Mouse (Mus musculus) left cerebral cortex, adult 2 months (tissue): ENCODE data around the gene Slc39a3. TPM values are rescaled to one million over a fixed set of nuclear protein-coding genes. Genes with fewer than 3 reads are reported as not detected.

ENCODE experiments used
- DNase-seq, 2 experiments: peaks; one replicate each; pipeline ENCODE4 v3.0.0; 2021 to 2022; ENCODE audit warnings: low spot score in 2 of 2, mixed read lengths in 1 of 2; ENCODE audit errors: extremely low spot score in 1 of 2
- H3K27ac ChIP-seq: fragments of 200-600 bp; 2 replicates; pipeline ENCODE4 v1.8.1; 2022
- H3K4me3 ChIP-seq: fragments of 200-600 bp; 2 replicates; pipeline ENCODE4 v1.8.1; 2022
- CTCF ChIP-seq: fragments of 200-600 bp; IDR thresholded peaks from 2 replicates; pipeline ENCODE4 v1.8.1; 2022; ENCODE audit warnings: antibody characterized with exemption, mild to moderate bottlenecking, moderate library complexity
- intact Hi-C: fragments of 180-260 bp; cut with DNase I; formaldehyde crosslinking; loops from one replicate; pipeline ENCODE4 v1.15.1; 2025
- total RNA-seq, 2 experiments: library from RNA; stranded (reverse); gene quantifications; 2 replicates each; pipeline ENCODE4 v1.2.3; 2021

The Slc39a3 gene
- total RNA-seq, 2 experiments from 2014 or later: 61.3 to 62.5 TPM

DNA sequence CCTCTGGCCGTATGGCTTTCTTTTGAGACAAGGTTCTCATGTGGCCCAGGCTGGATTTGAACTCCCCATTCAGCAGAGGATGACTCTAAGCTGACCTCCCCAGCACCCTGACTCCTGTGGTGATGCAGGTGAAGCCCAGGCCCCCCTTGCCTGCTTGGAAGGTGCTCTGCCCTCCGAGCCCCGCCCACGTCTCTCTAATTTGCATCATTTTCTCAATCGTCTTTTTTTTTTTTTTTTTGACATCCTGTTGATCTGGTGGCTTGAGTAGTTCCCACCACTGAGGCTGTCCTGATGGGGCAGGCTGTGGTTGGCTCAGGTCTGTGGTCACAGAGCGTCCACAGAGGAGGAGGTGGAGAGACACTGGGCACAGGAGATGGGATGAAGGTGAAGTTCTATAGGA is 47.8 kb downstream of the Slc39a3 start:
- intact Hi-C loops: no loop called here
- no peak for DNase-seq
- no peak for TF ChIP-seq CTCF
- no peak overlapping the region for H3K27ac ChIP-seq
- H3K4me3 ChIP-seq: no peak overlapping the region

GRCm38 (mm10) chr10:80987709-80988441 is 49.4 kb downstream of the Slc39a3 start:
- Histone ChIP-seq H3K4me3 (no peak overlapping the region), H3K27ac (no peak overlapping the region)
- peak; percentile 69 to 72 for DNase-seq
- intact Hi-C loops: loop anchor here (1.0 kb wide), 1 partner anchor 60 kb away; no protein-coding TSS in a partner anchor
- TF ChIP-seq CTCF: peak; percentile 96

DNA sequence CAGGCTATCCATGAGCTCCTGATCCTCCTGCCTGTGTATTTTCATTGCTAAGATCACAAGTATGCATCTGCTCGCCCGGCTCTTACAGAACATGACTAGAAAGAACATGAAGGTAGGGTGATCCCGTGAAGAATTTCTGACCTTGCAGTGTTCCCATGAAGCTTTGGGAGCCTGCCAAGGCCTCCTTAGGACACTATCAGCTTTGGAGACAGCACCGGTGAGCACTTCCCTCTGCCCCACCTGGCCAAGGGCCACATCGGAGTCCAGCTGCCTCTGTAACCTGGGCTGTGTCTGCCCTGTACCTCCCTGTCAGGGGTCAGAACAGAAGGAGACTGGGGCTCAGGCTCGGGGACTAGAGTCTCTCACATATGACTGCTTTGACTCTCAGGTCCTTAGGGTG is 50.5 kb downstream of the Slc39a3 start:
- no peak for TF ChIP-seq CTCF
- Histone ChIP-seq H3K27ac (no peak overlapping the region), H3K4me3 (no peak overlapping the region)
- intact Hi-C loops: no loop called here
- no peak for DNase-seq

DNA sequence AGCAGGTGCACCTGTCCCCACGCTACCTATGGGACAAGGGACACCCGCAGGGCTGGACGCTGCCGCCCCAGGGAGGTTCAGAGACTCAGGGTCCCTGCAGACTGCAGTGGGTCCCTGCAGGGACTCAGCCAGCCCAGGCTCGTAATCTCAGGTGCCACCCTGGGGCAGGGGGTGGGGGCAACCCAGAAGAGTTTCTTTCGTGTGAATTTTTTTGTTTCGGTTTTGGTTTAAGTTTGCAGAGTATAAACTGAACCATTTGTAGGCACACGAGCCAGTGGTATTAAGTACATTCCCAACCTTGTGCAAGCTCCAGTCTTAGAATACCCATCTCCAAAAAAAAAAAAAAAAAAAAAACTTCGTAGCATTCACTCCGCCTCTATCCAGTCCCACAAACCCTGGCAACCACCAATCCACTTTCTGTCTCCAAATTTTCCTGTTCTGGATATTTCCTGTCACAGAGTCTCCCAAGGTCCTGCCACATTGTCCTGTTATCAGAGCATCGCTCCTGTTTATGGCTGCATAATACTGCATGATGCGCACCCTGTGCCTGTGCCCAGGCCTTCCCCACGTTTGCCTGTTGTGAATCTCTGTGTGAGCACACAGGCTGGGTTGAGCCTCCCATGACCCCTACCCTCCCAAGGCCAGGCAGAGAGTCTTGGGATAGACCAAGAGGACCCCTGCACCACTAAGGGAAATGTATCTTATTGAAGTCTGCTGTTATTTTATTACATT is 51.1 kb downstream of the Slc39a3 start:
- DNase-seq: no peak
- H3K27ac ChIP-seq: peak overlapping the region; percentile 69
- peak overlapping the region; percentile 49 for H3K4me3 ChIP-seq
- no peak for TF ChIP-seq CTCF
- intact Hi-C loops: no loop called here

- Histone ChIP-seq H3K4me3 (peak overlapping the region; percentile 49), H3K27ac (peak overlapping the region; percentile 69)
- intact Hi-C loops: no loop called here
- DNase-seq: no peak
- TF ChIP-seq CTCF: no peak
Observed at GRCm38 (mm10) chr10:80985241-80985969, 51.8 kb downstream of the Slc39a3 start.

DNA sequence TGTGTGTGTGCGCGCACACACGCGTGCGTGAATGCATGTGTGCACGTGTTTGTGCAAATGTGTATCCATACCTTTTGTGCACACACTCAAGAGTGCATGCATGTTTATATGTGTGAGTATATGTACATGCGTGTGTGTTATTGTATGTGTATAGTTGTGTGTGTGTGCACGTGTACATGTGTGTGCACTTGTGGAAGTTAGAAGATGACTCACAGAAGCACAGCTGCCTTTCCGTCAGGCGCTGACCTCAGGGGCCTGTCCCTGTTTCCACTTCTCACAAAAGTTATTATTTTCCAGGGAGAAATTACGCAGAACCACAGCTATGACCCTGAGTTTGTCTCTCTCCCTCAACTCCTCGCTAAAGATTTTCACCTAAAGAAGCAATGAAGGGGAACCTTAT is 53.0 kb downstream of the Slc39a3 start:
- intact Hi-C loops: no loop called here
- Histone ChIP-seq H3K27ac (no peak overlapping the region), H3K4me3 (no peak overlapping the region)
- no peak for DNase-seq
- no peak for TF ChIP-seq CTCF

- Histone ChIP-seq H3K27ac (no peak overlapping the region), H3K4me3 (no peak overlapping the region)
- TF ChIP-seq CTCF: no peak
- DNase-seq: no peak
- intact Hi-C loops: no loop called here
Observed at GRCm38 (mm10) chr10:80982381-80982780, 54.8 kb downstream of the Slc39a3 start.

DNA sequence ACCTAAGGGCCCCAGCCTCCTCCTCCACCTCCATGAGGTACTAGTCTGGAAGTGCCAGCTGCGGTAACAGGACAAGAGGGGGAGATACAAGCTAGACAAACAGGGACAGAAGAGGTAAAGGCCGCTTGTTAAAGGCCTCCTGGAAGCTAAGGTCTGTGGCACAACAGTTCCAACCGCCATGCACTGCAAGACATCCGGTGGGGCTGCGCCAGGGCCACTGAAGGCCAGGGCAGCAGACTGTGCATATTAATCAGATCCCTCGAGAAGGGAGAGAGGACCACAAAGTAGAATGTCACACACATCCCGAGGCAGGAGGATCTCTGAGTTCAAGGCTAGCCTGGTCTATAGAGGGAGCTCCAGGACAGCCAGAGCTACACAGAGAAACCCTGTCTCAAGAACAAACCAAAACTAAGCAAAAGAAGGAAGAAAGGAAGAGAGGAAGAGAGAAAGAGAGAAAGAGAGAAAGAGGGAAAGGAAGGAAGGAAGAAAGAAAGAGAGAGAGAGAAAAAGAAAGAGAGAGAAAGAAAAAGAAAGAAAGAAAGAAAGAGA is 55.6 kb downstream of the Slc39a3 start:
- TF ChIP-seq CTCF: no peak; the same call in 1 of the 2 replicates
- H3K4me3 ChIP-seq: no peak overlapping the region
- H3K27ac ChIP-seq: no peak overlapping the region
- intact Hi-C loops: no loop called here
- no peak for DNase-seq

Other genes with a start within 250 kb of the Slc39a3 start
- gene Sf3a2, start 239.2 kb downstream of the Slc39a3 start, total RNA-seq: 10 to 100 TPM; 42.0 to 48.7 TPM
- 10 to 100 TPM; 68.2 to 71.0 TPM for gene Plekhj1, start 238.8 kb downstream of the Slc39a3 start, total RNA-seq
- 1 to 10 TPM; 1.9 to 3.8 TPM for gene Amh, start 232.2 kb downstream of the Slc39a3 start, total RNA-seq
- 1 to 10 TPM; 5.9 to 7.4 TPM for gene Jsrp1, start 223.9 kb downstream of the Slc39a3 start, total RNA-seq
- 100 to 1,000 TPM; 476 to 536 TPM for gene Oaz1, start 210.8 kb downstream of the Slc39a3 start, total RNA-seq
- gene Lingo3, start 193.4 kb downstream of the Slc39a3 start, total RNA-seq: 10 to 100 TPM; 38.3 to 42.8 TPM
- 10 to 100 TPM; 40.0 to 43.2 TPM for gene Lsm7, start 182.2 kb downstream of the Slc39a3 start, total RNA-seq
- gene Sppl2b, start 182.2 kb downstream of the Slc39a3 start, total RNA-seq: 10 to 100 TPM; 55.6 to 62.5 TPM
- gene Tmprss9, start 165.6 kb downstream of the Slc39a3 start, total RNA-seq: under 1 TPM; 0.18 to 0.19 TPM
- gene Timm13, start 136.5 kb downstream of the Slc39a3 start, total RNA-seq: 100 to 1,000 TPM; 136 to 138 TPM
- 10 to 100 TPM; 20.0 to 20.3 TPM for gene Lmnb2, start 119.2 kb downstream of the Slc39a3 start, total RNA-seq
- gene Gadd45b, start 107.4 kb downstream of the Slc39a3 start, total RNA-seq: 10 to 100 TPM; 24.0 to 36.0 TPM
- 100 to 1,000 TPM in 1 of 2 experiments, 10 to 100 TPM in 1; 66.6 to 111 TPM for gene Gng7, start 22.5 kb downstream of the Slc39a3 start, total RNA-seq
- gene Diras1, start 11.8 kb downstream of the Slc39a3 start, total RNA-seq: 100 to 1,000 TPM; 100 to 116 TPM
- 100 to 1,000 TPM; 171 to 173 TPM for gene Sgta, start 22.8 kb upstream of the Slc39a3 start, total RNA-seq
- gene Thop1, start 32.6 kb upstream of the Slc39a3 start, total RNA-seq: 10 to 100 TPM; 51.0 to 51.1 TPM
- under 1 TPM; 0.25 to 0.33 TPM for gene Creb3l3, start 61.4 kb upstream of the Slc39a3 start, total RNA-seq
- 100 to 1,000 TPM; 136 to 150 TPM for gene Map2k2, start 68.5 kb upstream of the Slc39a3 start, total RNA-seq
- gene Zbtb7a, start 97.8 kb upstream of the Slc39a3 start, total RNA-seq: 100 to 1,000 TPM; 130 to 132 TPM
- 10 to 100 TPM; 26.7 to 32.0 TPM for gene Pias4, start 130.5 kb upstream of the Slc39a3 start, total RNA-seq
- 100 to 1,000 TPM; 884 to 901 TPM for gene Eef2, start 139.2 kb upstream of the Slc39a3 start, total RNA-seq
- gene Dapk3, start 145.6 kb upstream of the Slc39a3 start, total RNA-seq: 10 to 100 TPM; 74.6 to 89.4 TPM
- not detected for gene 4930442H23Rik, start 146.4 kb upstream of the Slc39a3 start, total RNA-seq
- gene Nmrk2, start 164.6 kb upstream of the Slc39a3 start, total RNA-seq: under 1 TPM in 1 of 2 experiments, not detected in 1; 0.42 TPM
- gene Atcay, start 193.4 kb upstream of the Slc39a3 start, total RNA-seq: 100 to 1,000 TPM; 203 to 206 TPM
- gene Zfr2, start 195.7 kb upstream of the Slc39a3 start, total RNA-seq: 10 to 100 TPM; 70.9 to 76.2 TPM
- gene Matk, start 215.5 kb upstream of the Slc39a3 start, total RNA-seq: 100 to 1,000 TPM; 212 to 221 TPM
- gene Mrpl54, start 229.5 kb upstream of the Slc39a3 start, total RNA-seq: 10 to 100 TPM; 41.3 to 42.8 TPM
- gene Apba3, start 229.5 kb upstream of the Slc39a3 start, total RNA-seq: 10 to 100 TPM; 35.8 to 38.6 TPM